Mouse (Mus musculus) mesoderm, embryonic 11.5 days (tissue): ENCODE data around the gene Kcnh1.

Experiments used
- DNase-seq: peaks from one replicate; pipeline ENCODE4 v3.0.0-alpha.2; 2012; ENCODE audit warnings: low read depth, low spot score

The Kcnh1 gene

GRCm38 (mm10) chr1:192405136-192405535 is 214.6 kb downstream of the Kcnh1 start:
- no peak for DNase-seq

GRCm38 (mm10) chr1:192406589-192406988 is 216.0 kb downstream of the Kcnh1 start:
- DNase-seq = no peak

- no peak for DNase-seq
Measured at GRCm38 (mm10) chr1:192415813-192416212, 225.2 kb downstream of the Kcnh1 start.

GRCm38 (mm10) chr1:192416241-192416821 is 225.8 kb downstream of the Kcnh1 start:
- DNase-seq = no peak

GRCm38 (mm10) chr1:192419176-192419575 is 228.6 kb downstream of the Kcnh1 start:
- DNase-seq = no peak

- DNase-seq = no peak
Measured at GRCm38 (mm10) chr1:192421377-192422166, 231.0 kb downstream of the Kcnh1 start.

GRCm38 (mm10) chr1:192431423-192431822 is 240.8 kb downstream of the Kcnh1 start:
- DNase-seq = no peak

- DNase-seq = no peak
Measured at GRCm38 (mm10) chr1:192435503-192435902, 244.9 kb downstream of the Kcnh1 start.

GRCm38 (mm10) chr1:192439151-192439837 is 248.7 kb downstream of the Kcnh1 start:
- no peak for DNase-seq

- DNase-seq = no peak
Measured at GRCm38 (mm10) chr1:192442772-192443445, 252.3 kb downstream of the Kcnh1 start.

GRCm38 (mm10) chr1:192443998-192444657 is 253.6 kb downstream of the Kcnh1 start:
- peak; percentile 23 for DNase-seq

GRCm38 (mm10) chr1:192444658-192445447 is 254.3 kb downstream of the Kcnh1 start:
- no peak for DNase-seq

- no peak for DNase-seq
Measured at GRCm38 (mm10) chr1:192446158-192446557, 255.6 kb downstream of the Kcnh1 start.

- DNase-seq = no peak
Measured at GRCm38 (mm10) chr1:192447666-192448065, 257.1 kb downstream of the Kcnh1 start.

GRCm38 (mm10) chr1:192448512-192448911 is 257.9 kb downstream of the Kcnh1 start:
- no peak for DNase-seq

GRCm38 (mm10) chr1:192449572-192450351 is 259.2 kb downstream of the Kcnh1 start:
- no peak for DNase-seq

- DNase-seq = no peak
Measured at GRCm38 (mm10) chr1:192450425-192450824, 259.9 kb downstream of the Kcnh1 start.

GRCm38 (mm10) chr1:192451722-192452121 is 261.1 kb downstream of the Kcnh1 start:
- no peak for DNase-seq

GRCm38 (mm10) chr1:192454501-192454900 is 263.9 kb downstream of the Kcnh1 start:
- no peak for DNase-seq

- no peak for DNase-seq
Measured at GRCm38 (mm10) chr1:192454981-192455380, 264.4 kb downstream of the Kcnh1 start.
